Mouse (Mus musculus) thymus, postnatal 10 days (tissue): Measurements from ENCODE around the gene C1qtnf12.

Experiments
- DNase-seq, 2 experiments: peaks; one replicate each; pipeline ENCODE4 v3.0.0; 2021; ENCODE audit warnings: low spot score in 2 of 2

The C1qtnf12 gene

DNA sequence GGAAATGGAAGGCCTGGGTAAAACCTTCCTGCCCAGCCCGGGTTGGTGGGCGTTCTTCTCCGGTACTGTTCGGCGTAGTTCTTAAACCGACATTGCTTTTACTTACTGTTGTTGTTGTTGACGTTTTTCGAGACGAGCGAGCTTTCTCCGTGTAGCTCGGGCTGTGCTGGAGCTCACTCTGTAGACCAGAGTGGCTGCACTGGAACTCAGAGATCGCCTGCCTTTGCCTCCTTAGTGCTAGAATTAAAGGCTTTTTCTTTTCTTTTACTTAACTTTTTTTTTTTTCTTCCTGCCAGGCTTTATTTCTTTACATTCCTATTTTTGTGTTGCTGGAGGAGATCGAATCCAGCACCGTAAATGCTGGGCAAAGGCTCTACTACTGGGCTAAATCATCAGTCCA, 31.5 kb downstream of the C1qtnf12 start:
- DNase-seq, result no peak

DNA sequence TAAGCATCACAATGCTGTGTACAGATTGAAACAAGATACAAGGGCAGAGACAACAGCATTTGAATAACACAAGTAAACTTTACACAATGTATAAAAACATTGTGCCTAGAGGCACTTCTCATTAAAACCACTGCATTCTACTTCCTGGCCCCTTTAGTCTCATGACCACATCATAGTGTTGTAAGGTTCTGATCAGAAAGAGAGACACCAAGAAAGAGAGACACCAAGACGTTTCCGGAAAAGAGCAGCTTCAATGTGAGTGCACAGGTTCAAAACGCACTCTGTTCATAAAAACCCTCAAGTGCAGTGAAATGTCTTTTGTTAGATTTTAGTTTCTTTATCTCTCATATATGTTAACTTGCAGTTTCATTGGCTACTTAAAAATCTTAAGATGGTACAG, 42.0 kb downstream of the C1qtnf12 start:
- no peak for DNase-seq

DNA sequence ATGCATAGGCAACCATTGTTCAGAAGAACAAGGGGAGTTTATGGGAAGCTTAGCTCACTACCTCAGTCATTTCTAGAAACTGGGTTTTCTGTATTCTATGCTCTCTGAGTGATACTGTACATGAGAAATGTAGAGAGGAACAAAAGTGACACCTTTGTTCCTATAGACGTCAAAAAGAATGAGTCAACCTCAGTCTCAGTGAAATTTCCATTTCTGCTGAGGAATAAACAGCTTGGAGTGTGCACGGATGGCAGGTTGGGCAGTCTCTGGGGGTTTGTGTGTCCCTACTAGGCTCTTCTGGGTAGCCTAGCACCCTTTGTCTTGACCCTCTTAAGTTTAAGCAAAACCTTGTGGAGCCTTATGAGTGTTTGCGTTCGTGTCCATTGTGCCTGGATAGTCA, 46.3 kb downstream of the C1qtnf12 start:
- DNase-seq, result no peak

DNA sequence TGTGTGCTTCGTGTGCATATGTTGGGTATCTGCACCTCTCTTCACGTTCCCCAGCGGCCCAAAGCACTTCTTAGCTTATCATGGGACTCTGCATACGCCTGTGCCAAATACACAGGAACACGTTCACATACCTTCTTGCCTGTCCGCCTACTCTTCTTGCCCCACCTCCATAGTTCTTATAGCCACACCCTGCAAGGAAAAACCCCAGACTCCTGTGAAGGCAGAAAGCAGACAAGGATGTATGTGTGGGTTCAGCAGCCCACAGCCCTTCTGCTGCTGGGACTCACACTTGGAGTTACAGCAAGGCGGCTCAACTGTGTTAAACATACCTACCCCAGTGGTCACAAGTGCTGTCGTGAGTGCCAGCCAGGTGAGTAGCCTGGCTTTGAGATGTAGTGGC, 51.5 kb downstream of the C1qtnf12 start, which contains the start of gene Tnfrsf4:
Gene Tnfrsf4 (plus strand): TSS at position 207 of the 400 bp plus-strand sequence.
- no peak for DNase-seq

DNA sequence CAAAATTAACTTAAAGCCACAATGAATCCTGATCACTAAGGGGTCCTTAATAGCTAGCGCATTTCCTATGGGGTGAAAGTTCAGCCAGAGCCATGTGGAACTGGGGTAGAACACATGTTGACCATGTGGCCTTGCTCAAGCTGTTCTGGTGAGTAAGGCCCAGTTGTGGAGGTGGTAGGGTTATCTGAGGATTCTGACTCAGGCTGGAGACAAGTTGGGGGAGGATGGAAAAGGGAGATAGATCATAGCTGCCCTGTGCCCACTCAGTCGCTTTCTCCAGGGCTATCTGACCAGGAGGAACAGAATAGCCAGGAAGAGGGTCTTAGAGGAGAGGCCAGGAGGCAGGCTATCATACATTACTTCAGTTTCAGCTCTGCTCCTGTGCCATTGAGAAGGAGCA, 52.3 kb downstream of the C1qtnf12 start:
- DNase-seq, result no peak
